Mouse (Mus musculus): ENCODE measurements around the gene Taok1. TPM values are rescaled to one million over a fixed set of nuclear protein-coding genes. Genes with fewer than 3 reads are reported as not detected.
"Not testable (repeated sequence)": the region's sequence is repeated elsewhere in the genome, so short reads cannot be mapped to it uniquely, and the experiment has no call there.

Gene Taok1
- polyA plus RNA-seq, 1 experiment: 0.13 TPM

- TF ChIP-seq TAL1 (IDR thresholded peaks at IDR 0.05; ENCODE audit: low read length) (no peak), GATA1 (IDR thresholded peaks at IDR 0.05; ENCODE audit: low read length) (no peak)
- Histone ChIP-seq H3K4me3 (replicated peaks) (no peak overlapping the region), H3K4me1 (ENCODE audit: control insufficient read depth) (peaks cover 14% of the 10 kb centered on the region), H3K36me3 (ENCODE audit: control insufficient read depth) (peaks cover 50% of the 10 kb centered on the region), H3K9me3 (ENCODE audit: control insufficient read depth, low read length) (no peaks in the 10 kb centered on the region), H3K27me3 (ENCODE audit: control insufficient read depth) (no peaks in the 10 kb centered on the region)
These were observed 10.3 kb downstream of the Taok1 start for GRCm38 (mm10) chr11:77597266-77597665.

- H3K36me3 ChIP-seq (ENCODE audit: control insufficient read depth): peaks cover 29% of the 10 kb centered on the region
- no peak for TF ChIP-seq TAL1 (IDR thresholded peaks at IDR 0.05; ENCODE audit: low read length)
- no peak for TF ChIP-seq GATA1 (IDR thresholded peaks at IDR 0.05; ENCODE audit: low read length)
- H3K4me3 ChIP-seq (replicated peaks): no peak overlapping the region
- no peaks in the 10 kb centered on the region for H3K27me3 ChIP-seq (ENCODE audit: control insufficient read depth)
- H3K4me1 ChIP-seq (ENCODE audit: control insufficient read depth): peaks cover 9% of the 10 kb centered on the region
- H3K9me3 ChIP-seq (ENCODE audit: control insufficient read depth, low read length): no peaks in the 10 kb centered on the region
These were observed 16.2 kb downstream of the Taok1 start for GRCm38 (mm10) chr11:77591388-77591787.

- TF ChIP-seq GATA1 (IDR thresholded peaks at IDR 0.05; ENCODE audit: low read length): no peak
- no peak for TF ChIP-seq TAL1 (IDR thresholded peaks at IDR 0.05; ENCODE audit: low read length)
- peaks cover 29% of the 10 kb centered on the region for H3K36me3 ChIP-seq (ENCODE audit: control insufficient read depth)
- H3K4me1 ChIP-seq (ENCODE audit: control insufficient read depth): peaks cover 9% of the 10 kb centered on the region
- no peaks in the 10 kb centered on the region for H3K9me3 ChIP-seq (ENCODE audit: control insufficient read depth, low read length)
- H3K4me3 ChIP-seq (replicated peaks): no peak overlapping the region
- no peaks in the 10 kb centered on the region for H3K27me3 ChIP-seq (ENCODE audit: control insufficient read depth)
These were observed 16.8 kb downstream of the Taok1 start for GRCm38 (mm10) chr11:77590801-77591200.

GRCm38 (mm10) chr11:77585201-77585600, 22.4 kb downstream of the Taok1 start:
- H3K4me1 ChIP-seq (ENCODE audit: control insufficient read depth): no peaks in the 10 kb centered on the region
- no peaks in the 10 kb centered on the region for H3K9me3 ChIP-seq (ENCODE audit: control insufficient read depth, low read length)
- TF ChIP-seq GATA1 (IDR thresholded peaks at IDR 0.05; ENCODE audit: low read length) (no peak), TAL1 (IDR thresholded peaks at IDR 0.05; ENCODE audit: low read length) (no peak)
- no peaks in the 10 kb centered on the region for H3K27me3 ChIP-seq (ENCODE audit: control insufficient read depth)
- H3K4me3 ChIP-seq (replicated peaks): no peak overlapping the region
- H3K36me3 ChIP-seq (ENCODE audit: control insufficient read depth): peaks cover 56% of the 10 kb centered on the region

- H3K4me3 ChIP-seq (replicated peaks): no peak overlapping the region
- TF ChIP-seq TAL1 (IDR thresholded peaks at IDR 0.05; ENCODE audit: low read length): no peak
- no peak for TF ChIP-seq GATA1 (IDR thresholded peaks at IDR 0.05; ENCODE audit: low read length)
- H3K27me3 ChIP-seq (ENCODE audit: control insufficient read depth): no peaks in the 10 kb centered on the region
- H3K9me3 ChIP-seq (ENCODE audit: control insufficient read depth, low read length): no peaks in the 10 kb centered on the region
- peaks cover 89% of the 10 kb centered on the region for H3K36me3 ChIP-seq (ENCODE audit: control insufficient read depth)
- H3K4me1 ChIP-seq (ENCODE audit: control insufficient read depth): no peaks in the 10 kb centered on the region
These were observed 62.4 kb downstream of the Taok1 start for GRCm38 (mm10) chr11:77545261-77545660.

GRCm38 (mm10) chr11:77532202-77532846, 75.3 kb downstream of the Taok1 start:
- no peaks in the 10 kb centered on the region for H3K9me3 ChIP-seq (ENCODE audit: control insufficient read depth, low read length)
- H3K27me3 ChIP-seq (ENCODE audit: control insufficient read depth): no peaks in the 10 kb centered on the region
- peaks cover 37% of the 10 kb centered on the region for H3K36me3 ChIP-seq (ENCODE audit: control insufficient read depth)
- TF ChIP-seq GATA1 (IDR thresholded peaks at IDR 0.05; ENCODE audit: low read length) (no peak), TAL1 (IDR thresholded peaks at IDR 0.05; ENCODE audit: low read length) (no peak)
- H3K4me1 ChIP-seq (ENCODE audit: control insufficient read depth): no peaks in the 10 kb centered on the region
- no peak overlapping the region for H3K4me3 ChIP-seq (replicated peaks)

GRCm38 (mm10) chr11:77530862-77531261, 76.8 kb downstream of the Taok1 start:
- no peaks in the 10 kb centered on the region for H3K27me3 ChIP-seq (ENCODE audit: control insufficient read depth)
- no peaks in the 10 kb centered on the region for H3K4me1 ChIP-seq (ENCODE audit: control insufficient read depth)
- TF ChIP-seq TAL1 (IDR thresholded peaks at IDR 0.05; ENCODE audit: low read length): no peak
- TF ChIP-seq GATA1 (IDR thresholded peaks at IDR 0.05; ENCODE audit: low read length): no peak
- no peak overlapping the region for H3K4me3 ChIP-seq (replicated peaks)
- H3K36me3 ChIP-seq (ENCODE audit: control insufficient read depth): peaks cover 22% of the 10 kb centered on the region
- H3K9me3 ChIP-seq (ENCODE audit: control insufficient read depth, low read length): no peaks in the 10 kb centered on the region

- no peaks in the 10 kb centered on the region for H3K9me3 ChIP-seq (ENCODE audit: control insufficient read depth, low read length)
- H3K27me3 ChIP-seq (ENCODE audit: control insufficient read depth): no peaks in the 10 kb centered on the region
- no peak for TF ChIP-seq TAL1 (IDR thresholded peaks at IDR 0.05; ENCODE audit: low read length)
- no peak for TF ChIP-seq GATA1 (IDR thresholded peaks at IDR 0.05; ENCODE audit: low read length)
- no peak overlapping the region for H3K4me3 ChIP-seq (replicated peaks)
- H3K36me3 ChIP-seq (ENCODE audit: control insufficient read depth): peaks cover 13% of the 10 kb centered on the region
- no peaks in the 10 kb centered on the region for H3K4me1 ChIP-seq (ENCODE audit: control insufficient read depth)
These were observed 78.0 kb downstream of the Taok1 start for GRCm38 (mm10) chr11:77529644-77530043.

GRCm38 (mm10) chr11:77528420-77528819, 79.2 kb downstream of the Taok1 start:
- H3K9me3 ChIP-seq (ENCODE audit: control insufficient read depth, low read length); H3K4me3 ChIP-seq (replicated peaks); H3K27me3 ChIP-seq (ENCODE audit: control insufficient read depth); H3K4me1 ChIP-seq (ENCODE audit: control insufficient read depth); H3K36me3 ChIP-seq (ENCODE audit: control insufficient read depth): not testable (repeated sequence)
